Mouse (Mus musculus) layer of hippocampus, adult 6 months (tissue): ENCODE data around the gene Pla2g6. TPM values are rescaled to one million over a fixed set of nuclear protein-coding genes. Genes with fewer than 3 reads are reported as not detected.

Source experiments
- long read RNA-seq, 2 experiments: library from polyadenylated mRNA; unstranded; transcript quantifications; one replicate each; pipeline ENCODE4 v2.0.0; 2019 to 2020
- microRNA-seq: library from miRNA; unstranded; fragments of <30 nt; microRNA quantifications from one replicate; pipeline ENCODE4 v1.2.0, GENCODE M21; 2020
- polyA plus RNA-seq: library from polyadenylated mRNA; unstranded; fragments of <200 nt; fragmentation: Nextera tagmentation; gene quantifications from 2 replicates; pipeline ENCODE4 v1.2.3, GENCODE M21; 2021

The Pla2g6 gene
- 9.0 and 9.6 TPM in 2 replicates for polyA plus RNA-seq
- long read RNA-seq, experiment 1, partial matches to known transcripts, result 10 of 33 reads
- long read RNA-seq, experiment 1, other reads (novel, unspliced or antisense), result 18 of 33 reads
- long read RNA-seq, experiment 2, transcript Pla2g6-206 (17 exons, 3,018 nt), result minor isoform, 9 of 83 reads
- long read RNA-seq, experiment 2, transcript Pla2g6-202 (16 exons, 3,365 nt), result major isoform, 12 of 83 reads
- long read RNA-seq, experiment 2, partial matches to known transcripts, result 9 of 83 reads
- long read RNA-seq, experiment 2, other reads (novel, unspliced or antisense), result 44 of 83 reads

DNA sequence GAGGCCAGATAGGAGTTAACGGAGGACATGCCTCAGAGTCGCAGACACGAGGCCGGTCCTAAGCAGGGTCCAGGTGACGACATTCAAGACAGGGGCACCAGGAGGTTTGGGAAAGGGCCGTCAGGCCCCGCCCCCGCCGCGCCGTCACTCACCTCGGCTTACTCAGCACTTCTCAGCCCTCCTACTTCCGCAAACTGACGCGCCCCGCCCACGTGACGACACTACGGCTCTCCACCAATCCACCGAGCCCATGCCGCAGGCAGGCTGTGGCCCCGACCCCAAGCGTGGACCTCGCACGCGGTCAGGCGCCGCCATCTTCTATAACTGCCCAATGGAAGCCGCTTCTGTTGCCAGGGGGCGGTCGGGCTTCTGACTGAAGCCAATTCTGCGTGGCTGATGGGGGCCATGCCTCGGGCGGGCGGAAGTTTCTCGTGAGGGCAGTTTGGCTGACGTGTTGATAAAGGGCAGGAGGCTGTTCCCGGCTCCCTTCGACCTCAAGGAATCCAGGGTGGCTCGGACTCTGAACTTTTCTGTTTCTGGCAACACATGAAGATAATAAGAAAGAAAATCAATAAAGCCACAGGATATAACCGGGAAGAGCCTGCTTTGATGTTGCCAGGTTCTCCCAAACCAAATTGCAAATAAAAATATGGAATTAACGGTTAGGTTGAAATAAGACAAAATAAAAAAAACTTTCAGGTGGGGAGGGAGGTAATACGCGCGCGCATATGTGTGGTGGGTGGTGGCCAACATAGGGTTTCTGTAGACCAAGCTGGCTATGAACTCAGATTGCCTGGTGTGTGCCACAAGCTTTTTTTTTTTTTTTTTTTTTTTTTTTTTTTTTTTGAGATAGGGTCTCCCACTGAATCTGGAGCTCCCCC, at the start of gene Pla2g6:
Gene Pla2g6 (minus strand): TSS at position 333 of the 881 bp plus-strand sequence.

DNA sequence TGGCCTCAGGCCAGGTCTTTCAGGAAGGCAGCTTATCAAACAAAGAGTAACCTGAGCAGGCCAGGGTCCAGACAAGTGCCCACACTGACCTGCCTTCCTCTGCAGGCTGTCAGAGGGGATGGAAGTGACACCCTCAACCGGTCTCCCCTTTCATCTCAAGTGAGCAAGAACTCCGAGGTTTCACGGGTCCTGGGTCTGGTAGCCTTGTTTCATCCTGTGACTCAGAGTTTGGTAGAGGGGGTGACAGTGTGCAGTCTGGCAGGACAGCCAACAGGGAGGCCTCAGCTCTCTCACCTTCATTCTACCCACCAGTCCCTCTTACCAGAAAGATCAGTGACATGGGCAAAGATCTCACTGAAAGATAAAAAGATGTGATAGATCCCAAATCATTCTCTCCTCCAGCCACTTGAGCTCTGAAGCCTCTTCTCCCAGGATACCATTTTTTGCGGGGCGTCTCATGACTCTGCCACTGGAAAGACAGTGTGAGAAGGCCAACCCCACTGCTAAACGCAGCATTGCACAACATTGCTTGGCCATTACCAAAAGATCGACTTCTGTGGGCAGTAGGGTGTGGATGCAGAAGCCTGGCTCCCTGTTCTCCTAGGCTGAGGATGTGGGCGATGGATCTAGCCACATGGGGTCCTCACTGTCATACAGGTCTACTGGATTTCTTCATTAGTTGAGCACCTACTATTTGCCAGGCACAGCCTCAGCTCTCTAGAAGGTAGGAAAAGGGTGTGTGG, 18.0 kb upstream of the Pla2g6 start, which contains the start of gene Maff:
Gene Maff (plus strand): TSS at position 571 of the 743 bp plus-strand sequence.

DNA sequence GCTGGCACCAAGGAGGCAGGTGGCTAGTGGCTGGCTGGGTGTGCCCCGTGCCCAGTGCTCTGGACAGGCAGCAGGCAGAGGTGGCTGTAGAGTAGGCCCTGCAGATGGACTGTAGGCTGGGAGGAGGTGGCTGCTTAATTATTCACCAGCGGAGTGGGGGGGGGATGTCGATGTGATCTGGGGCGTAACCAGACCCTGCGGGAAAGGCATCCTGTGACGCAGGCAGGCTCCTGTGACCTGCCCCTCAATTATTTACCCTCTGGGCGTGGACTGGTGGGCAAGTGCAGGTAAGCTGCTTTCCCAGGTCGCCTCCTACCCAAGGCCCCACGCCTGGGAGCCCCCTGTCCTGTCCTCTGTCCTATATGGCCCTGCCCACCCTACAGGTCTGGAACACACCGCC, 42.8 kb downstream of the Pla2g6 start, which contains the start of gene Baiap2l2:
Gene Baiap2l2 (minus strand): TSS at position 139 of the 400 bp plus-strand sequence.

DNA sequence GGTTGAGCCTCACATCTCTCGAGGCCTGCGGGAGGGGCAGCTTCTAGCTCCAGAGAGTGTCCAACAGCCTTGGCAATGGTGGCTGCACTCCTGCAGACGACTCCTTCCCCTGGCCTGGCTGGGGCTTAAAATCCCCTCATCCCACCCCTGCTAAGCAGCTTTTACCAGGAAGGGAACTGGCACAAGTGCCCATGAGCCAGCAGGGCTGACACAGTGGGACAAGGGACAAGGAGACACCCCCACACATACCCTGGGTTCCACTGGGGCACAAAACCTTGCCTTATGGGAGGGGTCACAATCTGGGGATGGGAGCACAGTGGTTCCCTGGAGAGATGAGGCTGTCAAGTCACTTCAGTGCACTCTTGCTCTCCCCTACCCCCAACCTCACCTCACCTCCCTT, 73.5 kb downstream of the Pla2g6 start, which contains the start of gene Slc16a8:
Gene Slc16a8 (minus strand): TSS at position 101 of the 400 bp plus-strand sequence.

Small RNAs within 50 kb of the gene (microRNA-seq; reads per million reads assigned to microRNA genes)
- gene Mir1943, result 3.7 reads per million, percentile 12 among the genes with 10 or more reads in this experiment

Other genes with a start within 250 kb of the Pla2g6 start
- 3.3 and 3.8 TPM in 2 replicates for gene Micall1, start 219.5 kb downstream of the Pla2g6 start, polyA plus RNA-seq
- 156 and 172 TPM in 2 replicates for gene Polr2f, start 187.4 kb downstream of the Pla2g6 start, polyA plus RNA-seq
- 18.0 and 24.6 TPM in 2 replicates for gene 1700088E04Rik, start 187.1 kb downstream of the Pla2g6 start, polyA plus RNA-seq
- gene Sox10, start 163.2 kb downstream of the Pla2g6 start, polyA plus RNA-seq, result 8.4 and 10.3 TPM in 2 replicates
- gene Pick1, start 99.2 kb downstream of the Pla2g6 start, polyA plus RNA-seq, result 12.5 and 14.9 TPM in 2 replicates
- 0.25 TPM in 1 of 2 replicates, not detected in the other for gene Gm49486, start 99.0 kb downstream of the Pla2g6 start, polyA plus RNA-seq
- gene Slc16a8, start 73.6 kb downstream of the Pla2g6 start, polyA plus RNA-seq, result 5.2 TPM in 1 of 2 replicates, not detected in the other
- 3.8 and 4.6 TPM in 2 replicates for gene Baiap2l2, start 42.9 kb downstream of the Pla2g6 start, polyA plus RNA-seq
- 0.23 and 0.28 TPM in 2 replicates for gene Maff, start 18.2 kb upstream of the Pla2g6 start, polyA plus RNA-seq
- gene Tmem184b, start 75.2 kb upstream of the Pla2g6 start, polyA plus RNA-seq, result 72.2 and 91.2 TPM in 2 replicates
- 26.7 and 27.5 TPM in 2 replicates for gene Csnk1e, start 127.2 kb upstream of the Pla2g6 start, polyA plus RNA-seq
- 2.4 and 3.0 TPM in 2 replicates for gene Kcnj4, start 176.9 kb upstream of the Pla2g6 start, polyA plus RNA-seq
- gene Kdelr3, start 188.0 kb upstream of the Pla2g6 start, polyA plus RNA-seq, result 1.2 and 2.1 TPM in 2 replicates
- gene Ddx17, start 218.4 kb upstream of the Pla2g6 start, polyA plus RNA-seq, result 12.5 and 12.6 TPM in 2 replicates